Mouse (Mus musculus) CH12F3 (cell line): ENCODE data around the gene Prpf19.

Experiments
- in situ Hi-C: fragments of 300-500 bp; cut with MboI; formaldehyde crosslinking; loops from 2 replicates; pipeline ENCODE4 v1.14.3; 2020; ENCODE audit warnings: low sequenced_read_pairs

Prpf19 gene

GRCm38 (mm10) chr19:10936077-10936476 is 41.0 kb downstream of the Prpf19 start:
- in situ Hi-C loops: no loop called here

GRCm38 (mm10) chr19:10937110-10937563 is 42.1 kb downstream of the Prpf19 start, which contains the start of gene Ptgdr2:
Ptgdr2 (plus strand) TSS chr19:10937160.
- in situ Hi-C loops: no loop called here

- in situ Hi-C loops: no loop called here
Measured at GRCm38 (mm10) chr19:10938771-10939170, 43.7 kb downstream of the Prpf19 start.

GRCm38 (mm10) chr19:10940097-10940800 is 45.2 kb downstream of the Prpf19 start:
- in situ Hi-C loops: no loop called here

- in situ Hi-C loops: no loop called here
Measured at GRCm38 (mm10) chr19:10940801-10941457, 45.9 kb downstream of the Prpf19 start.

GRCm38 (mm10) chr19:10943955-10944354 is 48.9 kb downstream of the Prpf19 start:
- in situ Hi-C loops: no loop called here

- in situ Hi-C loops: no loop called here
Measured at GRCm38 (mm10) chr19:10946506-10946905, 51.5 kb downstream of the Prpf19 start.

GRCm38 (mm10) chr19:10947219-10947618 is 52.2 kb downstream of the Prpf19 start:
- in situ Hi-C loops: no loop called here

GRCm38 (mm10) chr19:10948416-10948815 is 53.4 kb downstream of the Prpf19 start:
- in situ Hi-C loops: no loop called here

GRCm38 (mm10) chr19:10949112-10949511 is 54.1 kb downstream of the Prpf19 start, which contains the start of gene Ccdc86:
Ccdc86 (minus strand) TSS chr19:10949266.
- in situ Hi-C loops: no loop called here

- in situ Hi-C loops: no loop called here
Measured at GRCm38 (mm10) chr19:10949558-10949957, 54.5 kb downstream of the Prpf19 start.

GRCm38 (mm10) chr19:10952021-10952939 is 57.2 kb downstream of the Prpf19 start:
- in situ Hi-C loops: loop anchor here (5.0 kb wide), 1 partner anchor 40 kb away; no protein-coding TSS in a partner anchor
